Mouse (Mus musculus): ENCODE data around the gene Rhag.

The Rhag gene

GRCm38 (mm10) chr17:40810934-40811333, at the start of gene Rhag:
TSS of gene Rhag (plus strand) at chr17:40811126.
- no peak for DNase-seq

GRCm38 (mm10) chr17:40763662-40764061, 47.3 kb upstream of the Rhag start:
- DNase-seq = no peak

- no peak for DNase-seq
Measured at GRCm38 (mm10) chr17:40767120-40767519, 43.8 kb upstream of the Rhag start.

GRCm38 (mm10) chr17:40789877-40790276, 21.0 kb upstream of the Rhag start:
- no peak for DNase-seq

- peak in 1 of 2 experiments; percentile 11 for DNase-seq
Measured at GRCm38 (mm10) chr17:40793921-40794854, 16.7 kb upstream of the Rhag start.

GRCm38 (mm10) chr17:40802707-40803340, 8.1 kb upstream of the Rhag start:
- DNase-seq = no peak

GRCm38 (mm10) chr17:40806550-40806949, 4.4 kb upstream of the Rhag start:
- no peak for DNase-seq

GRCm38 (mm10) chr17:40806953-40807572, 3.9 kb upstream of the Rhag start, which contains the start of gene Crisp2:
TSS of gene Crisp2 (minus strand) at chr17:40807003.
- no peak for DNase-seq

- no peak for DNase-seq
Measured at GRCm38 (mm10) chr17:40808071-40808470, 2.9 kb upstream of the Rhag start.

GRCm38 (mm10) chr17:40811560-40811959, 634 bp downstream of the Rhag start:
- DNase-seq = no peak

GRCm38 (mm10) chr17:40812259-40812658, 1.3 kb downstream of the Rhag start:
- DNase-seq = no peak

- DNase-seq = no peak
Measured at GRCm38 (mm10) chr17:40817340-40817943, 6.5 kb downstream of the Rhag start.

- DNase-seq = no peak
Measured at GRCm38 (mm10) chr17:40821477-40821876, 10.6 kb downstream of the Rhag start.

GRCm38 (mm10) chr17:40823817-40824216, 12.9 kb downstream of the Rhag start:
- DNase-seq = no peak

- no peak for DNase-seq
Measured at GRCm38 (mm10) chr17:40824549-40824948, 13.6 kb downstream of the Rhag start.

- no peak for DNase-seq
Measured at GRCm38 (mm10) chr17:40831870-40832269, 20.9 kb downstream of the Rhag start.

GRCm38 (mm10) chr17:40837308-40837707, 26.4 kb downstream of the Rhag start:
- no peak for DNase-seq

- DNase-seq = no peak
Measured at GRCm38 (mm10) chr17:40855065-40855464, 44.1 kb downstream of the Rhag start.

- no peak for DNase-seq
Measured at GRCm38 (mm10) chr17:40868952-40869747, 58.2 kb downstream of the Rhag start.

GRCm38 (mm10) chr17:40872626-40873025, 61.7 kb downstream of the Rhag start:
- no peak for DNase-seq

GRCm38 (mm10) chr17:40873582-40874011, 62.7 kb downstream of the Rhag start:
- DNase-seq = no peak

GRCm38 (mm10) chr17:40874701-40875100, 63.8 kb downstream of the Rhag start:
- no peak for DNase-seq
